Mouse (Mus musculus) neural tube, embryonic 15.5 days (tissue): ENCODE data around the gene Wdr43. TPM values are rescaled to one million over a fixed set of nuclear protein-coding genes. Genes with fewer than 3 reads are reported as not detected.
"Not testable (repeated sequence)": the region's sequence is repeated elsewhere in the genome, so short reads cannot be mapped to it uniquely, and the experiment has no call there.

Experiments
- ATAC-seq: fragments of 200-750 bp; cut with Nextera tagmentation; 2 replicates; pipeline ENCODE4 v1.8.0; 2017; ENCODE audit warnings: mild to moderate bottlenecking, moderate TSS enrichment, moderate library complexity; ENCODE audit not compliant: low FRiP score
- H3K27ac ChIP-seq: fragments of 300-500 bp; sonication (generic); replicated peaks from 2 replicates; pipeline ENCODE4 v1.5.1; 2015; ENCODE audit warnings: mild to moderate bottlenecking, inconsistent platforms
- H3K27me3 ChIP-seq: fragments of 300-500 bp; sonication (generic); replicated peaks from 2 replicates; pipeline ENCODE4 v1.6.1; 2015; ENCODE audit warnings: inconsistent platforms
- H3K36me3 ChIP-seq: fragments of 300-500 bp; sonication (generic); 2 replicates; pipeline ENCODE4 v1.6.1; 2015; ENCODE audit warnings: inconsistent platforms
- H3K4me1 ChIP-seq: fragments of 300-500 bp; sonication (generic); 2 replicates; pipeline ENCODE4 v1.6.1; 2015; ENCODE audit warnings: inconsistent platforms
- H3K4me2 ChIP-seq: fragments of 300-500 bp; sonication (generic); 2 replicates; pipeline ENCODE4 v1.6.1; 2015; ENCODE audit warnings: inconsistent platforms, mild to moderate bottlenecking, moderate library complexity
- H3K4me3 ChIP-seq: fragments of 300-500 bp; sonication (generic); replicated peaks from 2 replicates; pipeline ENCODE4 v1.5.1; 2015; ENCODE audit warnings: mild to moderate bottlenecking, inconsistent platforms
- H3K9ac ChIP-seq: fragments of 300-500 bp; sonication (generic); replicated peaks from 2 replicates; pipeline ENCODE4 v1.6.1; 2015; ENCODE audit warnings: mild to moderate bottlenecking, inconsistent platforms
- H3K9me3 ChIP-seq: fragments of 300-500 bp; sonication (generic); replicated peaks from 2 replicates; pipeline ENCODE4 v1.6.1; 2016; ENCODE audit warnings: inconsistent platforms
- WGBS: fragments of 180-500 bp; shearing (Covaris S2); methylation state at CpG from one replicate; pipeline ENCODE4 v1.1.7; 2015; ENCODE audit warnings: mixed read lengths; 5-methylcytosine and 5-hydroxymethylcytosine counted together
- polyA plus RNA-seq: library from polyadenylated mRNA; unstranded; fragments of >200 nt; fragmentation: Nextera tagmentation; extraction: Ambion mirVana; gene quantifications from 2 replicates; pipeline ENCODE4 v1.2.1, GENCODE M21; 2015

Gene Wdr43
- polyA plus RNA-seq, 1 experiment from 2014 or later = 38.0 TPM

- H3K4me1 ChIP-seq = no peaks in the 10 kb centered on the region
- no peak for ATAC-seq
- H3K36me3 ChIP-seq = peaks cover 74% of the 10 kb centered on the region
- no peaks in the 10 kb centered on the region for H3K27me3 ChIP-seq
- no peaks in the 10 kb centered on the region for H3K9me3 ChIP-seq
- H3K27ac ChIP-seq = no peak overlapping the region
- H3K4me2 ChIP-seq = no peak overlapping the region
- 97% methylated on average over 4 of the region's 4 CpGs for whole genome bisulfite sequencing
- H3K9ac ChIP-seq = no peak overlapping the region
- no peak overlapping the region for H3K4me3 ChIP-seq
These were observed 22.1 kb downstream of the Wdr43 start for GRCm38 (mm10) chr17:71637750-71638265.

DNA sequence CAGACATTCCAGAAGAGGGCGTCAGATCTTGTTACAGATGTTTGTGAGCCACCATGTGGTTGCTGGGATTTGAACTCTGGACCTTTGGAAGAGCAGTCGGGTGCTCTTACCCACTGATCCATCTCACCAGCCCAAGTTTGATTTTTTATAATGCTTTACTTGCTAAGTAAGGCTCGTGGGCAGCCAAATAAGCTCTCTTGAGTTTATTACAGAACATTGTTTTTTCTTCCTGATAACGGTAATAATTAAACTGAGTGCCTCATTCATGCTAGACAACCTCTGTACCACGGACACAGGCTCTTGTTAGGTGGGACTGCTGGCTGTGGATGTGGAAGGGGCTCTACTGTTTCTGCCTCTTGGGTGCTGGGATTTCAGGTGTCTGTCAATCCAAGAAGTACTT lies 23.4 kb downstream of the Wdr43 start:
- peaks cover 66% of the 10 kb centered on the region for H3K36me3 ChIP-seq
- ATAC-seq, H3K4me2 ChIP-seq, H3K27ac ChIP-seq, H3K9ac ChIP-seq, H3K9me3 ChIP-seq, H3K27me3 ChIP-seq, H3K4me3 ChIP-seq, H3K4me1 ChIP-seq: not testable (repeated sequence)
- 88% methylated on average over 5 of the region's 5 CpGs for WGBS

- H3K36me3 ChIP-seq = peaks cover 68% of the 10 kb centered on the region
- H3K4me3 ChIP-seq = no peak overlapping the region
- H3K4me1 ChIP-seq = no peaks in the 10 kb centered on the region
- no peak overlapping the region for H3K27ac ChIP-seq
- H3K27me3 ChIP-seq = no peaks in the 10 kb centered on the region
- H3K9ac ChIP-seq = no peak overlapping the region
- H3K4me2 ChIP-seq = no peak overlapping the region
- H3K9me3 ChIP-seq = no peaks in the 10 kb centered on the region
- 92% methylated on average over 9 of the region's 9 CpGs for WGBS
- ATAC-seq = no peak
These were observed 24.9 kb downstream of the Wdr43 start for GRCm38 (mm10) chr17:71640421-71641085.

DNA sequence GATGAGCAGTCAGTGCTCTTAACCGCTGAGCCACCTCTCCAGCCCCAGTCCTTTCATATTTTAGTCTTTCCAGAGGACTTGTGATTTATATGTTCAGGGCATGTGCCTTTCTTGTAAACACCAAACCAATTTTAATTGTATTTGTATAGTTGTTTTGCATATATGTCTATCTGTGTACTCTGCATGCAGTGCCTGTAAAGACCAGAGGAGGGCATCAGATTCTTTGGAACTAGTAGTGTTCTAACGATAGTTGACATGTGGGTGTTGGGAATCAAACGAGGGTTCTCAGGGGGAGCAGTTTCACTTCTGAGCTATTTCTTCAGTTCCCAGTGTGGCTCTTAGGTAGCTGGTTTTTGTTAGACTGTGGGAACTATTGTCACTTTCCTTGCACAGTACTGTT lies 26.5 kb downstream of the Wdr43 start:
- WGBS = 90% methylated on average over 3 of the region's 3 CpGs
- H3K36me3 ChIP-seq = peaks cover 58% of the 10 kb centered on the region
- H3K4me3 ChIP-seq = no peak overlapping the region

GRCm38 (mm10) chr17:71650011-71650410 lies 34.3 kb downstream of the Wdr43 start:
- H3K9ac ChIP-seq = no peak overlapping the region
- WGBS = 94% methylated on average over 9 of the region's 9 CpGs
- ATAC-seq = no peak
- H3K4me3 ChIP-seq = no peak overlapping the region
- H3K27ac ChIP-seq = no peak overlapping the region
- no peaks in the 10 kb centered on the region for H3K9me3 ChIP-seq
- peaks cover 50% of the 10 kb centered on the region for H3K36me3 ChIP-seq
- no peaks in the 10 kb centered on the region for H3K4me1 ChIP-seq
- H3K4me2 ChIP-seq = no peak overlapping the region
- no peaks in the 10 kb centered on the region for H3K27me3 ChIP-seq

More for the DNA sequence above, 26.5 kb downstream of the Wdr43 start:
- Histone ChIP-seq H3K4me2 (no peak overlapping the region), H3K9ac (no peak overlapping the region), H3K9me3 (no peaks in the 10 kb centered on the region), H3K27me3 (no peaks in the 10 kb centered on the region), H3K4me1 (no peaks in the 10 kb centered on the region), H3K27ac (no peak overlapping the region)
- no peak for ATAC-seq

GRCm38 (mm10) chr17:71652495-71652894 lies 36.8 kb downstream of the Wdr43 start:
- H3K36me3 ChIP-seq = peaks cover 51% of the 10 kb centered on the region
- ATAC-seq = no peak
- no peaks in the 10 kb centered on the region for H3K9me3 ChIP-seq
- H3K27me3 ChIP-seq = no peaks in the 10 kb centered on the region
- H3K4me1 ChIP-seq = no peaks in the 10 kb centered on the region
- no peak overlapping the region for H3K4me3 ChIP-seq
- no peak overlapping the region for H3K27ac ChIP-seq
- WGBS = 96% methylated on average over 2 of the region's 2 CpGs
- H3K9ac ChIP-seq = no peak overlapping the region
- no peak overlapping the region for H3K4me2 ChIP-seq

GRCm38 (mm10) chr17:71652934-71653333 lies 37.2 kb downstream of the Wdr43 start:
- Histone ChIP-seq H3K36me3 (peaks cover 55% of the 10 kb centered on the region), H3K4me2 (no peak overlapping the region), H3K9ac (no peak overlapping the region), H3K4me1 (no peaks in the 10 kb centered on the region), H3K27me3 (no peaks in the 10 kb centered on the region), H3K4me3 (no peak overlapping the region), H3K27ac (no peak overlapping the region), H3K9me3 (no peaks in the 10 kb centered on the region)
- ATAC-seq = no peak
- WGBS = 94% methylated on average over 5 of the region's 5 CpGs

- no peak for ATAC-seq
- no peaks in the 10 kb centered on the region for H3K27me3 ChIP-seq
- H3K4me3 ChIP-seq = no peak overlapping the region
- no peak overlapping the region for H3K27ac ChIP-seq
- peaks cover 4% of the 10 kb centered on the region; the same call in 1 of the 2 replicates for H3K4me1 ChIP-seq
- no peak overlapping the region for H3K4me2 ChIP-seq
- H3K36me3 ChIP-seq = peaks cover 33% of the 10 kb centered on the region
- no peak overlapping the region for H3K9ac ChIP-seq
- 85% methylated on average over 4 of the region's 4 CpGs for WGBS
- no peaks in the 10 kb centered on the region for H3K9me3 ChIP-seq
These were observed 41.8 kb downstream of the Wdr43 start for GRCm38 (mm10) chr17:71657521-71657920.

GRCm38 (mm10) chr17:71658666-71659065 lies 43.0 kb downstream of the Wdr43 start:
- H3K4me1 ChIP-seq = peaks cover 5% of the 10 kb centered on the region; the same call in 1 of the 2 replicates
- ATAC-seq = no peak
- no peaks in the 10 kb centered on the region for H3K27me3 ChIP-seq
- H3K4me2 ChIP-seq = no peak overlapping the region
- no peak overlapping the region for H3K9ac ChIP-seq
- no peak overlapping the region for H3K27ac ChIP-seq
- peaks cover 24% of the 10 kb centered on the region for H3K36me3 ChIP-seq
- no peak overlapping the region for H3K4me3 ChIP-seq
- no peaks in the 10 kb centered on the region for H3K9me3 ChIP-seq
- 91% methylated on average over 10 of the region's 10 CpGs for WGBS

- Histone ChIP-seq H3K4me1 (peaks cover 5% of the 10 kb centered on the region; the same call in 1 of the 2 replicates), H3K9ac (no peak overlapping the region), H3K4me3 (no peak overlapping the region), H3K27me3 (no peaks in the 10 kb centered on the region), H3K36me3 (peaks cover 18% of the 10 kb centered on the region), H3K4me2 (no peak overlapping the region), H3K27ac (no peak overlapping the region), H3K9me3 (no peaks in the 10 kb centered on the region)
- 26% methylated on average over 1 of the region's 1 CpGs for WGBS
- ATAC-seq = no peak
These were observed 44.7 kb downstream of the Wdr43 start for GRCm38 (mm10) chr17:71660390-71660789.

DNA sequence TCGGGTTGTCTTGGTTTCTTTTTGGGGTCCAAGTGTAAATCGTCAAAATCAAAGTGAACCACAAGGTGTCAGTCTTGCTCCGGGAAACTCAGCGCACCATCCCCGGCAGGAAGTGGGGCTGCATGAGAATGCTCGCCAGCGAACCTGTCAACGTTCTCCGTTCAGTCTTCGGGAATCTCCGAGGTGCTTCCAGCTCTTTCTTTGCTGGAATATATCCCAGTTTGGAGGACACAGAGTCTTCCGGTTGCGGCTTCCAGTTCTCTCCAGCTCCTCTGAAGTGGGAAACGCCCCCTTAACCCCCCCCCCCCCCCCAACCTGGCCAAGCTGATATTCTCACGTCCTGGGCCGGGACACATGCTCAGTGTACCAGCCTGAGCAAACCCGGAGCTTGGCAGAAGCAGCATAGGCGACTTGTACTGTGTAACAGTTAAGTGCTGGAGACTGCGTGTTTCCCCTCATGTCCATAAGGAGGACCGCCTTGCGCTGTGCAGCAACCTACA lies 47.1 kb downstream of the Wdr43 start:
- Histone ChIP-seq H3K4me1 (peaks cover 5% of the 10 kb centered on the region; the same call in 1 of the 2 replicates), H3K4me3 (peak overlapping the region; percentile 24), H3K4me2 (peak overlapping the region; percentile 64), H3K9ac (0 out of 2 replicates have a peak overlapping the region, but pooled peaks have one; percentile 23), H3K27me3 (no peaks in the 10 kb centered on the region), H3K9me3 (no peaks in the 10 kb centered on the region), H3K36me3 (peaks cover 4% of the 10 kb centered on the region), H3K27ac (no peak overlapping the region)
- peak; percentile 90 for ATAC-seq
- 11% methylated on average over 21 of the region's 21 CpGs for WGBS

DNA sequence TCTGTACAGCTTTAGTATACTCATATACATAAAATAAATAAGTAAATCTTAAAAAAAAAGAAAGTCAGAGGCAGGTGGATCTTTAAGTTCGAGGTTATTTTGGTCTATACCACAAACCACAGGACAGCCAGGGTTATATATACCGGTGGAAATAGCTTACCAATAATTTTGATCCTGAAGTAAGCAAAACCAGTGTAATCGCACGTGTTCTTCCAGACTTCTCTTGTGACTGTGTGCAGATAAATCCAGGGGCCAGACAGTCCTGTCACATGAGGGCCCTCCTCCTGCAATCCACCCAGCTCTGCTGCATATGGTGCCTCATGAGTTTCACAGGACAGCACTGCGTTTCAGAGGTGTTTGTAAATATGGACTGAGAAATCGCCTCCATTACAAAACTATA lies 47.8 kb downstream of the Wdr43 start:
- H3K27ac ChIP-seq = no peak overlapping the region
- no peaks in the 10 kb centered on the region for H3K9me3 ChIP-seq
- H3K4me1 ChIP-seq = peaks cover 5% of the 10 kb centered on the region; the same call in 1 of the 2 replicates
- ATAC-seq = no peak
- H3K36me3 ChIP-seq = no peaks in the 10 kb centered on the region; the same call in 1 of the 2 replicates
- no peak overlapping the region for H3K4me2 ChIP-seq
- 86% methylated on average over 6 of the region's 6 CpGs for WGBS
- H3K27me3 ChIP-seq = no peaks in the 10 kb centered on the region
- no peak overlapping the region for H3K9ac ChIP-seq
- no peak overlapping the region for H3K4me3 ChIP-seq
